Mouse (Mus musculus): ENCODE measurements around the gene Lbx1. TPM values are rescaled to one million over a fixed set of nuclear protein-coding genes. Genes with fewer than 3 reads are reported as not detected.

Gene Lbx1
- total and polyA plus RNA-seq, 3 experiments: not detected

DNA sequence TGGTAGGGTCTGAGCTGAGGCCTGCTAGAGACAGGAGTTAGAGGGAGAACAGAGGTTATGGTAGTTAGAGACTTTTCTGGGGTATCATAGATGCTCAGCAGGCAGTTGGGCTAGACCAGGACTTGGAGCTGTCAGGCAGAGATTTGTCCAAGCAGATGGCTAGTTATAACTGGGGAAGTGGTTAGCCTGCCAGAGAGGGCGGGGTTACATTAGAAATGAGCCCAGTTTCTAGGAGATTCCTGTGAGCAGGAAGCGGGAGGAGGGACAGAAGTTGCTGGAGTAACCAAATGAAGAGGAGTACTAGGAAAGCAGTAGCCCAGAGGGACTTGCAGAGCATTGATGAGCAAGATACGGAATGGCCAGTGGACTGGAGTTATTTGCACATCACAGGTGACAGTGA lies 16.8 kb upstream of the Lbx1 start (continued):
- TF ChIP-seq IRF4 (IDR thresholded peaks at IDR 0.05; ENCODE audit: low read depth, low read length) (no peak), USF1 (IDR thresholded peaks at IDR 0.05; ENCODE audit: low read depth, low read length) (no peak)

GRCm38 (mm10) chr19:45248691-45249090 lies 13.1 kb upstream of the Lbx1 start:
- in situ Hi-C loops (cut with MboI; ENCODE audit: low pct_ligation_motif_present, low pct_unique_long_range_greater_than_20kb, low sequenced_read_pairs) (no loop called here), dilution Hi-C loops (cut with MboI; ENCODE audit: extremely low pct_ligation_motif_present, extremely low pct_unique_long_range_greater_than_20kb, low sequenced_read_pairs) (no loop called here)
- no peaks in the 10 kb centered on the region for H3K79me2 ChIP-seq (replicated peaks; ENCODE audit: control insufficient read depth, extremely low read depth, insufficient read depth, poor library complexity, severe bottlenecking)
- H3K4me3 ChIP-seq (replicated peaks in 1 of 3; ENCODE audit: low read depth in 2 of 3, low read length in 2 of 3, poor library complexity in 1 of 3): no peak overlapping the region
- TF ChIP-seq BHLHE40 (IDR thresholded peaks at IDR 0.05; ENCODE audit: low read depth, low read length) (no peak), SIN3A (IDR thresholded peaks at IDR 0.05; ENCODE audit: low read length) (no peak), RCOR1 (conservative IDR thresholded peaks at IDR 0.05; ENCODE audit: low read depth, low read length) (no peak), MXI1 (IDR thresholded peaks at IDR 0.05; ENCODE audit: low read depth, low read length) (no peak), SMC3 (IDR thresholded peaks at IDR 0.05; ENCODE audit: low read depth, low read length) (no peak), CHD2 (IDR thresholded peaks at IDR 0.05; ENCODE audit: low read length) (no peak), HCFC1 (IDR thresholded peaks at IDR 0.05; ENCODE audit: low read depth, low read length) (no peak), UBTF (IDR thresholded peaks at IDR 0.05; ENCODE audit: low read depth, low read length) (no peak), EP300 (IDR thresholded peaks at IDR 0.05; ENCODE audit: low read length) (no peak), TBP (conservative IDR thresholded peaks at IDR 0.05; ENCODE audit: low read depth, low read length) (no peak), RAD21 (IDR thresholded peaks at IDR 0.05; ENCODE audit: low read depth, low read length) (no peak), KAT2A (IDR thresholded peaks at IDR 0.05; ENCODE audit: insufficient replicate concordance, low read length) (no peak)
- H3K4me1 ChIP-seq (ENCODE audit: control insufficient read depth in 1 of 2, insufficient read depth in 2 of 2): no peaks in the 10 kb centered on the region
- H3K36me3 ChIP-seq (replicated peaks in 1 of 2; ENCODE audit: control insufficient read depth in 1 of 2, insufficient read depth in 1 of 2, low read length in 1 of 2): no peaks in the 10 kb centered on the region
- DNase-seq (ENCODE audit: extremely low read depth): no peak
- H3K9me3 ChIP-seq (replicated peaks; ENCODE audit: low read length): no peaks in the 10 kb centered on the region
- no peak overlapping the region for H3K9ac ChIP-seq (ENCODE audit: insufficient read depth, low read depth)
- no peak overlapping the region for H3K4me2 ChIP-seq (ENCODE audit: insufficient read depth, low read depth, poor library complexity, severe bottlenecking)
- no peak overlapping the region for H3K27ac ChIP-seq (ENCODE audit: insufficient read depth, low read depth)
- H3K27me3 ChIP-seq (replicated peaks): peaks cover 62% of the 10 kb centered on the region

- H3K27me3 ChIP-seq (replicated peaks): peaks cover 61% of the 10 kb centered on the region
- H3K27ac ChIP-seq (ENCODE audit: insufficient read depth, low read depth): no peak overlapping the region
- H3K9ac ChIP-seq (ENCODE audit: insufficient read depth, low read depth): no peak overlapping the region
- no peak for DNase-seq (ENCODE audit: extremely low read depth)
- no peaks in the 10 kb centered on the region for H3K36me3 ChIP-seq (replicated peaks in 1 of 2; ENCODE audit: control insufficient read depth in 1 of 2, insufficient read depth in 1 of 2, low read length in 1 of 2)
- no peak overlapping the region for H3K4me3 ChIP-seq (replicated peaks in 1 of 3; ENCODE audit: low read depth in 2 of 3, low read length in 2 of 3, poor library complexity in 1 of 3)
- TF ChIP-seq SMC3 (IDR thresholded peaks at IDR 0.05; ENCODE audit: low read depth, low read length): peak; percentile 63
- TF ChIP-seq ETS1 (conservative IDR thresholded peaks at IDR 0.05; ENCODE audit: low read depth, low read length): no peak
- no peak for TF ChIP-seq ELF1 (IDR thresholded peaks at IDR 0.05; ENCODE audit: low read depth, low read length)
- TF ChIP-seq CTCF (conservative IDR thresholded peaks at IDR 0.05 in 1 of 2, IDR thresholded peaks at IDR 0.05 in 1 of 2; ENCODE audit: low read depth in 2 of 2, low read length in 2 of 2): peak; percentile 81 to 90
- peak; percentile 43 for TF ChIP-seq RAD21 (IDR thresholded peaks at IDR 0.05; ENCODE audit: low read depth, low read length)
- 0 out of 2 replicates have a peak, but pooled peaks have one; percentile 5 for TF ChIP-seq KAT2A (IDR thresholded peaks at IDR 0.05; ENCODE audit: insufficient replicate concordance, low read length)
- in situ Hi-C loops (cut with MboI; ENCODE audit: low pct_ligation_motif_present, low pct_unique_long_range_greater_than_20kb, low sequenced_read_pairs): no loop called here
- H3K9me3 ChIP-seq (replicated peaks; ENCODE audit: low read length): no peaks in the 10 kb centered on the region
- dilution Hi-C loops (cut with MboI; ENCODE audit: extremely low pct_ligation_motif_present, extremely low pct_unique_long_range_greater_than_20kb, low sequenced_read_pairs): no loop called here
- H3K79me2 ChIP-seq (replicated peaks; ENCODE audit: control insufficient read depth, extremely low read depth, insufficient read depth, poor library complexity, severe bottlenecking): no peaks in the 10 kb centered on the region
- H3K4me2 ChIP-seq (ENCODE audit: insufficient read depth, low read depth, poor library complexity, severe bottlenecking): no peak overlapping the region
- H3K4me1 ChIP-seq (ENCODE audit: control insufficient read depth in 1 of 2, insufficient read depth in 2 of 2): peaks cover 0 to 9% of the 10 kb centered on the region in 2 experiments; a peak in 2 of 4 replicates
Measured at GRCm38 (mm10) chr19:45243918-45244700, 8.5 kb upstream of the Lbx1 start.

Measured in CH12.LX (cell line).